Mouse (Mus musculus) cerebellum, adult 2 months (tissue): ENCODE measurements around the gene Sae1.

Experiments
- CTCF ChIP-seq: fragments of 200-500 bp; IDR thresholded peaks from 2 replicates; pipeline ENCODE4 v1.5.1; 2011; ENCODE audit warnings: low read depth, mild to moderate bottlenecking, control low read depth, low read length, moderate library complexity, borderline replicate concordance; ENCODE audit not compliant: insufficient read depth
- POLR2A ChIP-seq: fragments of 200-500 bp; IDR thresholded peaks from 2 replicates; pipeline ENCODE4 v1.6.1; 2011; ENCODE audit warnings: low read length, control low read depth, borderline replicate concordance; ENCODE audit not compliant: insufficient read depth

DNA sequence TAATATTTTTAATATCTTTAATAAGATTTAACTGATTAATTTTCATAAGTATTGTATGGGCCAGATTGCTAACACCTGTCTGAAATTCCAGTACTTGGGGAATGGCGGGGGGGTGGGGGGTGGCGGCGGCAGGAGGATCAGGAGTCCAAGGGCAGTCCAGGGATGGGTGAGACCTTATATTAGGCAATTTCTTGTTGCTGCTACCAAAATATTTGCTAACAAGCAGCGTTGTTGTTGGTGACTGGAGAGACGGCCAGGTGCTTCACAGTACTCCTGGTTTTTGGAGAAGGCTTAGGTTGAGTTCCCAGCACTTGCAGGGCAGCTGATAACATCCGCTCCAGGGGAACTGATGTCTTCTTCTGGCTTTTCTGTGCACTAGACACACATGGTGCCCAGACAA lies 67.1 kb downstream of the Sae1 start:
- TF ChIP-seq CTCF (no peak), POLR2A (no peak)
